Mouse (Mus musculus) liver, postnatal 0 days (tissue): ENCODE results near the gene Wars.

ENCODE experiments used
- CTCF ChIP-seq: sonication (generic); IDR thresholded peaks from 2 replicates; pipeline ENCODE4 v1.5.1; 2016; ENCODE audit warnings: antibody characterized with exemption, low read depth
- EP300 ChIP-seq: IDR thresholded peaks from 2 replicates; pipeline ENCODE4 v1.6.1; 2016; ENCODE audit warnings: antibody characterized with exemption, low read depth, mild to moderate bottlenecking

GRCm38 (mm10) chr12:108850886-108851285 lies 43.1 kb downstream of the Wars start:
- peak; percentile 35; the same call in 1 of the 2 replicates for TF ChIP-seq EP300
- TF ChIP-seq CTCF: no peak
